Mouse (Mus musculus) megakaryocyte progenitor cell, adult 5-6 weeks (primary cell): ENCODE data around the gene Nmt2. TPM values are rescaled to one million over a fixed set of nuclear protein-coding genes. Genes with fewer than 3 reads are reported as not detected.

ENCODE experiments used
- ATAC-seq: replicated peaks from 2 replicates; pipeline ENCODE4 v1.8.0; 2016; ENCODE audit warnings: mild to moderate bottlenecking, moderate TSS enrichment, inconsistent platforms; ENCODE audit not compliant: poor library complexity
- total RNA-seq, 2 experiments: library from RNA; stranded (forward) in 1 of 2; stranded (reverse) in 1 of 2; fragments of 157-497, 149-512 nt in 1 of 2; fragments of 200-1000 nt in 1 of 2; gene quantifications; 2 replicates each; pipeline versions ENCODE4 v1.2.3 to v1.2.4; 2015 to 2017

The Nmt2 gene
- total RNA-seq, 2 experiments from 2014 or later, result 16.8 to 24.6 TPM

- ATAC-seq, result no peak
Measured at GRCm38 (mm10) chr2:3324381-3325130, 40.5 kb downstream of the Nmt2 start.

- ATAC-seq, result no peak
Measured at GRCm38 (mm10) chr2:3326547-3326946, 42.5 kb downstream of the Nmt2 start.

- ATAC-seq, result peak; percentile 72
Measured at GRCm38 (mm10) chr2:3327351-3327750, 43.3 kb downstream of the Nmt2 start.

GRCm38 (mm10) chr2:3331071-3331703, 47.2 kb downstream of the Nmt2 start:
- ATAC-seq, result no peak

GRCm38 (mm10) chr2:3332056-3332455, 48.0 kb downstream of the Nmt2 start:
- ATAC-seq, result peak; percentile 5; the same call in 1 of the 2 replicates

- peak; percentile 77 for ATAC-seq
Measured at GRCm38 (mm10) chr2:3332484-3333242, 48.7 kb downstream of the Nmt2 start, which contains the start of gene Rpp38. Gene Rpp38, minus strand, starts transcription at chr2:3332643.

GRCm38 (mm10) chr2:3333761-3334160, 49.7 kb downstream of the Nmt2 start:
- no peak for ATAC-seq

- peak; percentile 67 for ATAC-seq
Measured at GRCm38 (mm10) chr2:3335611-3336301, 51.7 kb downstream of the Nmt2 start, which contains the start of gene Acbd7. Gene Acbd7, plus strand, starts transcription at chr2:3336168.

- no peak for ATAC-seq
Measured at GRCm38 (mm10) chr2:3348422-3348821, 64.4 kb downstream of the Nmt2 start.

GRCm38 (mm10) chr2:3348919-3349318, 64.9 kb downstream of the Nmt2 start:
- peak; percentile 97 for ATAC-seq

- ATAC-seq, result no peak
Measured at GRCm38 (mm10) chr2:3353160-3353559, 69.1 kb downstream of the Nmt2 start.

GRCm38 (mm10) chr2:3355793-3356192, 71.8 kb downstream of the Nmt2 start:
- peak; percentile 42; the same call in 1 of the 2 replicates for ATAC-seq

GRCm38 (mm10) chr2:3356311-3356710, 72.3 kb downstream of the Nmt2 start:
- no peak for ATAC-seq

GRCm38 (mm10) chr2:3357887-3358286, 73.9 kb downstream of the Nmt2 start:
- no peak for ATAC-seq

- no peak for ATAC-seq
Measured at GRCm38 (mm10) chr2:3361067-3361466, 77.1 kb downstream of the Nmt2 start.

- no peak for ATAC-seq
Measured at GRCm38 (mm10) chr2:3365127-3365526, 81.1 kb downstream of the Nmt2 start.

Other genes starting within 250 kb of the Nmt2 start
- gene Fam171a1, start 170.0 kb upstream of the Nmt2 start, total RNA-seq (2015), result 3.7 and 5.5 TPM in 2 replicates
- 2.4 and 3.2 TPM in 2 replicates for gene Fam171a1, start 170.0 kb upstream of the Nmt2 start, total RNA-seq (2017)
- gene Rpp38, start 48.4 kb downstream of the Nmt2 start, total RNA-seq (2015), result 19.4 and 27.5 TPM in 2 replicates
- gene Rpp38, start 48.4 kb downstream of the Nmt2 start, total RNA-seq (2017), result 5.8 and 13.1 TPM in 2 replicates
- gene Acbd7, start 52.0 kb downstream of the Nmt2 start, total RNA-seq (2015), result 0.73 TPM in 1 of 2 replicates, not detected in the other
- gene Acbd7, start 52.0 kb downstream of the Nmt2 start, total RNA-seq (2017), result not detected in 2 replicates
- not detected in 2 replicates for gene Olah, start 113.0 kb downstream of the Nmt2 start, total RNA-seq (2015)
- not detected in 2 replicates for gene Olah, start 113.0 kb downstream of the Nmt2 start, total RNA-seq (2017)
- not detected in 2 replicates for gene Meig1, start 138.4 kb downstream of the Nmt2 start, total RNA-seq (2015)
- gene Meig1, start 138.4 kb downstream of the Nmt2 start, total RNA-seq (2017), result not detected in 2 replicates
- gene Dclre1c, start 139.9 kb downstream of the Nmt2 start, total RNA-seq (2015), result 10.2 and 17.1 TPM in 2 replicates
- 9.6 and 15.3 TPM in 2 replicates for gene Dclre1c, start 139.9 kb downstream of the Nmt2 start, total RNA-seq (2017)
- 16.9 and 20.0 TPM in 2 replicates for gene Suv39h2, start 190.8 kb downstream of the Nmt2 start, total RNA-seq (2015)
- gene Suv39h2, start 190.8 kb downstream of the Nmt2 start, total RNA-seq (2017), result 15.6 and 17.4 TPM in 2 replicates
- 5.3 and 6.0 TPM in 2 replicates for gene Gm45902, start 228.6 kb downstream of the Nmt2 start, total RNA-seq (2015)
- 11.9 and 12.8 TPM in 2 replicates for gene Gm45902, start 228.6 kb downstream of the Nmt2 start, total RNA-seq (2017)
- 65.8 and 83.1 TPM in 2 replicates for gene Hspa14, start 228.6 kb downstream of the Nmt2 start, total RNA-seq (2015)
- gene Hspa14, start 228.6 kb downstream of the Nmt2 start, total RNA-seq (2017), result 172 TPM in 2 replicates
- 0.59 and 0.62 TPM in 2 replicates for gene Cdnf, start 228.8 kb downstream of the Nmt2 start, total RNA-seq (2015)
- gene Cdnf, start 228.8 kb downstream of the Nmt2 start, total RNA-seq (2017), result 0.25 and 0.68 TPM in 2 replicates